ENCODE assay signal across 8 mouse cellular contexts in genomic region chr11:86568425-86568824, GRCm38 (mm10). TPM values are rescaled to one million over a fixed set of nuclear protein-coding genes. Genes with fewer than 3 reads are reported as not detected.
DNase-seq lines count a peak whose midpoint lies in the region; ATAC-seq lines count a peak whose summit lies in the region.

No protein-coding gene starts in this region.

- H3K9me3 ChIP-seq in forebrain, embryonic 14.5 days (replicated peaks; ENCODE audit: control insufficient read depth, low read length): no peaks in the 10 kb centered on the region
- H3K9me3 ChIP-seq in forebrain, embryonic 15.5 days: no peaks in the 10 kb centered on the region

- WGBS in forebrain, embryonic 14.5 days: 80% methylated on average over 3 of the region's 3 CpGs
- WGBS in forebrain, embryonic 15.5 days: 76% methylated on average over 3 of the region's 3 CpGs

- peak; percentile 50 for DNase-seq in forebrain, embryonic 14.5 days (ENCODE audit: low spot score)
- DNase-seq in lung, postnatal 10 days: peak; percentile 46
- DNase-seq in lung, adult 18-20 months: no peak
- DNase-seq in embryo, embryonic 11 days: peak; percentile 42
- peak; percentile 29 for DNase-seq in retina, postnatal 1 day
- no peak for DNase-seq in urinary bladder, postnatal 10 days (ENCODE audit: low spot score)
- no peak for DNase-seq in neural tube, embryonic 10.5 days (ENCODE audit: extremely low spot score, low spot score)

- no peak overlapping the region for H3K9ac ChIP-seq in forebrain, embryonic 14.5 days (ENCODE audit: low read length)
- H3K9ac ChIP-seq in forebrain, embryonic 15.5 days (replicated peaks): no peak overlapping the region

- H3K4me3 ChIP-seq in forebrain, embryonic 14.5 days (ENCODE audit: low read depth, low read length): no peak overlapping the region
- H3K4me3 ChIP-seq in forebrain, embryonic 15.5 days: no peak overlapping the region

- no peaks in the 10 kb centered on the region for H3K27me3 ChIP-seq in forebrain, embryonic 14.5 days (replicated peaks; ENCODE audit: control insufficient read depth, insufficient read depth, low read length)
- no peaks in the 10 kb centered on the region for H3K27me3 ChIP-seq in forebrain, embryonic 15.5 days

- ATAC-seq in forebrain, embryonic 14.5 days: no peak
- ATAC-seq in forebrain, embryonic 15.5 days (replicated peaks): no peak

- no peaks in the 10 kb centered on the region for H3K4me1 ChIP-seq in forebrain, embryonic 14.5 days (ENCODE audit: control insufficient read depth, insufficient read depth, low read length)
- peaks cover 4% of the 10 kb centered on the region; the same call in 1 of the 2 replicates for H3K4me1 ChIP-seq in forebrain, embryonic 15.5 days

- H3K36me3 ChIP-seq in forebrain, embryonic 14.5 days (ENCODE audit: control insufficient read depth, insufficient read depth, low read length): no peaks in the 10 kb centered on the region
- H3K36me3 ChIP-seq in forebrain, embryonic 15.5 days: no peaks in the 10 kb centered on the region

- H3K27ac ChIP-seq in forebrain, embryonic 14.5 days (ENCODE audit: low read depth, low read length): no peak overlapping the region
- no peak overlapping the region for H3K27ac ChIP-seq in forebrain, embryonic 15.5 days (replicated peaks)

- H3K4me2 ChIP-seq in forebrain, embryonic 14.5 days (ENCODE audit: low read length): no peak overlapping the region
- H3K4me2 ChIP-seq in forebrain, embryonic 15.5 days (replicated peaks): no peak overlapping the region

RNA-seq across cellular contexts. Expression of gene Tubd1, which starts 23.6 kb away (rescaled TPM):
- polyA plus RNA-seq in forebrain, embryonic 14.5 days (2014; fragmentation: Nextera tagmentation; extraction: Ambion mirVana): 10.0 and 11.0 TPM in 2 replicates
- polyA plus RNA-seq in forebrain, embryonic 15.5 days (2015; fragmentation: Nextera tagmentation; extraction: Ambion mirVana): 8.8 and 8.9 TPM in 2 replicates

RNA-seq across cellular contexts. Expression of gene Rps6kb1, which starts 23.8 kb away (rescaled TPM):
- 41.8 and 42.1 TPM in 2 replicates for polyA plus RNA-seq in forebrain, embryonic 14.5 days (2014; fragmentation: Nextera tagmentation; extraction: Ambion mirVana)
- polyA plus RNA-seq in forebrain, embryonic 15.5 days (2015; fragmentation: Nextera tagmentation; extraction: Ambion mirVana): 63.1 and 63.8 TPM in 2 replicates

Comparison
In these comparisons a context has a peak if more than half of its experiments do, and no peak if none do; other contexts are left out.
1. DNase-seq: peak in forebrain, embryonic 14.5 days (single experiment), lung, postnatal 10 days (single experiment), embryo, embryonic 11 days (single experiment) and retina, postnatal 1 day (single experiment); none in lung, adult 18-20 months (0 of 2), urinary bladder, postnatal 10 days (single experiment) and neural tube, embryonic 10.5 days (single experiment).